Mouse (Mus musculus) G1E (cell line): ENCODE data around the gene Erbb2. TPM values are rescaled to one million over a fixed set of nuclear protein-coding genes. Genes with fewer than 3 reads are reported as not detected.
A peak's percentile ranks its signal among the peaks of the same experiment; 100 is the strongest.

Source experiments
- ATAC-seq: 2 replicates; pipeline ENCODE4 v1.8.0; 2016; ENCODE audit warnings: mild to moderate bottlenecking; ENCODE audit not compliant: insufficient number of reproducible peaks, poor library complexity, low FRiP score, severe bottlenecking; ENCODE audit errors: extremely low read depth
- DNase-seq: peaks from one replicate; pipeline ENCODE4 v3.0.0; 2012; ENCODE audit warnings: low spot score
- H3K27me3 ChIP-seq: 2 replicates; pipeline ENCODE4 v1.6.1; 2012; ENCODE audit warnings: mild to moderate bottlenecking, low read length, inconsistent platforms; ENCODE audit not compliant: insufficient read depth
- H3K36me3 ChIP-seq: replicated peaks from 2 replicates; pipeline ENCODE3; 2012; ENCODE audit warnings: mild to moderate bottlenecking, inconsistent platforms
- H3K4me1 ChIP-seq: 2 replicates; pipeline ENCODE4 v1.6.1; 2012; ENCODE audit warnings: low read depth, low read length, inconsistent platforms, mixed read lengths; ENCODE audit not compliant: insufficient read depth
- H3K4me3 ChIP-seq: 2 replicates; pipeline ENCODE4 v1.5.1; 2012; ENCODE audit warnings: low read depth, mild to moderate bottlenecking, inconsistent platforms, low read length, moderate library complexity, mixed read lengths
- H3K9me3 ChIP-seq: replicated peaks from 2 replicates; pipeline ENCODE4 v1.6.1; 2012; ENCODE audit warnings: inconsistent platforms
- CTCF ChIP-seq: IDR thresholded peaks from 2 replicates; pipeline ENCODE4 v1.5.1; 2012; ENCODE audit warnings: low read depth, low read length, inconsistent platforms, mixed read lengths
- GATA1 ChIP-seq: IDR thresholded peaks from 2 replicates; pipeline ENCODE4 v1.6.1; 2012; ENCODE audit warnings: borderline replicate concordance, low read length, inconsistent platforms, mixed read lengths
- GATA2 ChIP-seq: IDR thresholded peaks from 2 replicates; pipeline ENCODE4 v1.6.1; 2012; ENCODE audit warnings: low read depth, low read length, inconsistent platforms, borderline replicate concordance
- POLR2AphosphoS5 ChIP-seq: IDR thresholded peaks from 2 replicates; pipeline ENCODE4 v1.6.1; 2012; ENCODE audit warnings: low read depth, low read length, inconsistent platforms; ENCODE audit not compliant: insufficient replicate concordance
- TAL1 ChIP-seq: conservative IDR thresholded peaks from 2 replicates; pipeline ENCODE4 v1.6.1; 2012; ENCODE audit warnings: low read depth, low read length, inconsistent platforms, mixed read lengths
- polyA plus RNA-seq: library from polyadenylated mRNA; stranded (reverse); fragments of >175 nt; gene quantifications from 2 replicates; pipeline ENCODE4 v1.2.3, GENCODE M21; 2012
- total RNA-seq, 2 experiments: library from RNA; stranded (forward) in 1 of 2; stranded (reverse) in 1 of 2; fragments of 200-1000 nt in 1 of 2; fragments of >200 nt in 1 of 2; fragmentation: Nextera tagmentation in 1 of 2; gene quantifications; 2 replicates each; pipeline ENCODE4 v1.2.3; 2014 to 2017

Gene Erbb2
- total and polyA plus RNA-seq, 3 experiments = 0.05 TPM; not detected in 2

DNA sequence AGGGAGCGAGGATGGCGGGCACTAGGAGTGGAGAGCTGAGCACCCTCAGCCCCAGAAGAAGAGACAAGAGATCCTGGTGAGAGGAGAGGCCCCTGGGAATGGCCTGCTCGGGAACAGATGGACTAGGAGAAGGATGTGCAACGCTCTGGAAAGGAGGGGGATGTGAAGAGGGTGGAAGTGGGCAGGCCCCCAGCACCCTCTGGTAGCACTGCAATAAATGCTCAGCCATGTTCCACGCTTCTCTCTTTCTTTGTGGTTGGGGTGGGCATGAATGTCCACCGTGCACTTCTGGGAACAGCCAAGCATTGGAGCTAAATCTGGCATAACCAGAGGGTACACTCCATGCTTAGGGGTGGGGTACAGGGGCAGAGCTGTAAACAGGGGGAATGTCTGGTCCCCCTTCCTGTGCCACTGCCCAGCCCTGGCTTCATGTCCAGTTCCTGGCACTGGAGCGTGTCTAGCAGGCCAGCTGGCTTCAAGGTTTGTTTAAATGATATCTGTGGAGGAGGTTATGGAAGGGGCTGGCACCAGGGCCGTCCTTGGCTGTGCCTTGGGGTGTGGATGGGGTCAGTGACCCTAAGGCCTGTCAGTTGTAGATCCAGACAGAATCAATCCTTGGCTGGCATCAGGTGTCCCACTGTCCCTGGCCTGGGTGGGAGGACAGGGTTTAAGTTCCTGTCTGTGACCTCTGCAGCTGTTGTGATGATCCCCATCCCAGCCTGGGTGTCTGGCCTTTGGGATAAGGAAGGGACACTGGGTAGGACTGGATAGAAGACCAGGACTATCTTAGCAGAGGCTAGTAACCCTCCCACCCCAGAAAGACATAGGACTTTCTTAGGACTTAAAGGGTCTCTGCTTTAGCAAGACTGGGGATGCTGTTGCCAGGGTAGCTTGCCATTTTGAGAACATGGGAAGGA lies 27.3 kb upstream of the Erbb2 start:
- TF ChIP-seq POLR2AphosphoS5 = no peak
- no peak for TF ChIP-seq TAL1
- H3K36me3 ChIP-seq = peaks cover 17% of the 10 kb centered on the region
- H3K4me1 ChIP-seq = peaks cover 8% of the 10 kb centered on the region; the same call in 1 of the 2 replicates
- peaks cover 51% of the 10 kb centered on the region for H3K27me3 ChIP-seq
- no peak overlapping the region for H3K4me3 ChIP-seq
- H3K9me3 ChIP-seq = no peaks in the 10 kb centered on the region
- DNase-seq (no peak), ATAC-seq (no peak)

- H3K4me1 ChIP-seq = peaks cover 16% of the 10 kb centered on the region
- DNase-seq (no peak), ATAC-seq (no peak)
- TF ChIP-seq CTCF (no peak), TAL1 (no peak), POLR2AphosphoS5 (no peak), GATA1 (no peak), GATA2 (no peak)
- H3K36me3 ChIP-seq = peaks cover 8% of the 10 kb centered on the region
- H3K4me3 ChIP-seq = no peak within 1 kb of the TSS
- H3K27me3 ChIP-seq = peaks cover 59% of the 10 kb centered on the region
- no peaks in the 10 kb centered on the region for H3K9me3 ChIP-seq
Observed at GRCm38 (mm10) chr11:98385638-98386585, 26.4 kb upstream of the Erbb2 start, which contains the start of gene Pnmt. Gene Pnmt, plus strand, starts transcription at chr11:98386450.

GRCm38 (mm10) chr11:98386596-98386995 lies 25.7 kb upstream of the Erbb2 start:
- no peak for TF ChIP-seq GATA1
- TF ChIP-seq TAL1 = no peak
- no peak for TF ChIP-seq CTCF
- no peak for TF ChIP-seq GATA2
- no peak for TF ChIP-seq POLR2AphosphoS5
- peaks cover 60% of the 10 kb centered on the region for H3K27me3 ChIP-seq
- H3K4me1 ChIP-seq = peaks cover 21% of the 10 kb centered on the region
- no peaks in the 10 kb centered on the region for H3K9me3 ChIP-seq
- no peak for DNase-seq
- H3K36me3 ChIP-seq = peaks cover 4% of the 10 kb centered on the region
- no peak for ATAC-seq
- H3K4me3 ChIP-seq = no peak overlapping the region

GRCm38 (mm10) chr11:98387056-98387577 lies 25.2 kb upstream of the Erbb2 start:
- H3K27me3 ChIP-seq = peaks cover 60% of the 10 kb centered on the region
- DNase-seq = no peak

GRCm38 (mm10) chr11:98388282-98388681 lies 24.0 kb upstream of the Erbb2 start:
- ATAC-seq (no peak), DNase-seq (no peak)
- TF ChIP-seq TAL1 = no peak
- TF ChIP-seq GATA2 = no peak
- no peak for TF ChIP-seq CTCF
- H3K4me1 ChIP-seq = peaks cover 38% of the 10 kb centered on the region
- peaks cover 57% of the 10 kb centered on the region for H3K27me3 ChIP-seq
- no peaks in the 10 kb centered on the region for H3K9me3 ChIP-seq
- no peak overlapping the region for H3K4me3 ChIP-seq
- H3K36me3 ChIP-seq = no peaks in the 10 kb centered on the region

More at GRCm38 (mm10) chr11:98387056-98387577, 25.2 kb upstream of the Erbb2 start:
- Histone ChIP-seq H3K9me3 (no peaks in the 10 kb centered on the region), H3K4me3 (no peak overlapping the region), H3K36me3 (no peaks in the 10 kb centered on the region), H3K4me1 (peaks cover 26% of the 10 kb centered on the region)
- no peak for ATAC-seq
- TF ChIP-seq GATA2 (no peak), CTCF (no peak), GATA1 (no peak), POLR2AphosphoS5 (no peak), TAL1 (no peak)

DNA sequence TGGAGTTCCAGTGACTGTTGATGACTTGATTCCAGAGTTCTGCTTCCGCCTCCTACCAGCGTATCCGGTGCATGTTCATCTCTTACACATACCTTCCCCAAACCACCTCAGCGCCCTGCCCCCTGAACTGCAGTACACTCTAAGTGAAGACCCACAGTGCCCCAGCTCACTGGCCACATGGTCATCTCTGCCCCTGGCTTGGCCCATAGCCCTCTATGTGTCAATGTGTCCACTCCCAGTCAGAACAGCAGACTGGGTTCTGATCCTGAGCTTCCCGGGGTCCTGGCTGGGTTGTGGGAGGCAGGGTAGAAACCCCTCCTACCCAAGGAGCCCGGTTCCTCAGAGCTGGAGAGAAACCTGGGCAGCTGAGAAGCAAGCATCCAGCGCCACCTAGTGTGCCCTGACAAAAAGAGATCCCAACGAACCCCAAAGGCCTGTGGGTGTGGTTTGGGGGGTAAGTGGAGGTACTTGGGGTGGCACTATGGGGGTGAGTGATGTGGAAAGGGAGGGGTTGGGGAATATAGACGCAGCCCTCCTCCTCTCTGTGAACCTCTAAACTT lies 23.0 kb upstream of the Erbb2 start:
- TF ChIP-seq CTCF = no peak
- no peak for TF ChIP-seq POLR2AphosphoS5
- TF ChIP-seq TAL1 = no peak
- no peak for TF ChIP-seq GATA1
- TF ChIP-seq GATA2 = no peak
- Histone ChIP-seq H3K9me3 (no peaks in the 10 kb centered on the region), H3K4me3 (no peak overlapping the region), H3K36me3 (no peaks in the 10 kb centered on the region), H3K27me3 (peaks cover 47% of the 10 kb centered on the region), H3K4me1 (peaks cover 48% of the 10 kb centered on the region)
- ATAC-seq = no peak
- DNase-seq = peak; percentile 58
